Mouse (Mus musculus): ENCODE data around the gene Cldn20. TPM values are rescaled to one million over a fixed set of nuclear protein-coding genes. Genes with fewer than 3 reads are reported as not detected.

The Cldn20 gene
- total RNA-seq, 2 experiments from 2014 or later, result not detected

DNA sequence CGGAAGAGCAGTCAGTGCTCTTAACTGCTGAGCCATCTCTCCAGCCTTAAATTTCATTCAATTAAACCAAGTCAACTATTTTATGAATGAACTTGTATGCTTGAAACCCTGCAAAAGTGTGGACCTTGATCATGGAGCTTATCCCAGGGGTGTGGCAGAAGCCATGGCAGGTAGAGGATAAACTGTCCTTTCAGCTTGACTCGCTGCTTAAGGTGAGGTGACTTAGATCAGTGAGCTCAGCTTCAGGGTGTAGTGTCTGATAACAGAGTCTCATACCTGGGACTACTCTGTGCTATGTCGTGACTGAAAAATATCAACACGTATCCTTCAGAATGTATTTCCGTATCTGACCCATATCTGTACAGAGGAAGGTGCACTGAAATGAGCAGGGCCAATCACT, 12.0 kb upstream of the Cldn20 start:
- no peak for ATAC-seq (replicated peaks; ENCODE audit: low FRiP score, poor library complexity, severe bottlenecking)

DNA sequence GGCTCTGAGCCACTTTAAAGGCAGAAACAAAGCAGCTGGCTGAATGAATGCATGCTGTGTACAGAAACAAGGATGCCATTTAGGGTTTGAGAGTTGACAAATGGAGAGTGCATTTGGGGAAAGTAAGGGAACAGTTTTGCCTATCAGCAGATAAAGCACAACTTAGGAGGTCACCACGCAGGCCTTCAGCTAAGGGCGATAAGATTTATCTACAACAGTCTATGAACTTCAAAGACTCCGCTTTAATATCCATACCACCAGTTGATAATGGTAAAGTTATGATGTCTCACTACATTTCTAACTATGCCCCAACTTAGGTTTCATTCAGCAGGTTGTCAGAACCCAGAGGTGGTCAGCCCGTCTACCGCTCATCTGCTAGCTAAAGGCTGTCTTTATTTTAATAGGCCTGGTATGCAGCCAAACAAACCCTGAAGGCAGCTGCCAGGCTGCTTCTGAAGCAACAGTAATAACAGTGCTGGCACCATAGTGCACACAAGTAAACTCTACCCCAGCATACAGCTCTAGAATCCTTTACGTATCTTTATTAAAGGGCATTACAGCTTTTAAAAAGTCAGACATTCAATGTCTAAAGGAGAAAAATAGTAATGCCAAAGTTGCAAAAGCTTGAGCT, 4.4 kb upstream of the Cldn20 start:
- peak; percentile 39 for ATAC-seq (replicated peaks; ENCODE audit: low FRiP score, poor library complexity, severe bottlenecking)

DNA sequence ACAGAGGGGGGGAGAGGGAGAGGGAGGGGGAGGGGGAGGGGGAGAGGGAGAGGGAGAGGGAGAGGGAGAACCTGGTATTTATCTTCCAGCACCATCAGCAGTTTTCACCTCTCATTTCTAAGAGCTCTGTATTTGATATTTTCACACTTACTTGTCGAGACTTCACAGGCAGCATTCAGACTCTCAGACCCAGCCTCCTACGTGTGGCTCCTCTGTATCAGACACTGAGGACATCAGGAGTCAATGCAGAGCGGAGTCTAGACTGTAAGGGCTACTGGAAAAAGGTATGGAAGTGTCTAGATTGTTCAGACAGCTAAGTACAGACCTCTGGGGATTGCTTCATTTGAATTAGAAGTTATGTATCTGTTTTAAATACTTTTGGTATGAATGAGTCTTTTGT, 2.8 kb upstream of the Cldn20 start:
- ATAC-seq (replicated peaks; ENCODE audit: low FRiP score, poor library complexity, severe bottlenecking), result no peak

DNA sequence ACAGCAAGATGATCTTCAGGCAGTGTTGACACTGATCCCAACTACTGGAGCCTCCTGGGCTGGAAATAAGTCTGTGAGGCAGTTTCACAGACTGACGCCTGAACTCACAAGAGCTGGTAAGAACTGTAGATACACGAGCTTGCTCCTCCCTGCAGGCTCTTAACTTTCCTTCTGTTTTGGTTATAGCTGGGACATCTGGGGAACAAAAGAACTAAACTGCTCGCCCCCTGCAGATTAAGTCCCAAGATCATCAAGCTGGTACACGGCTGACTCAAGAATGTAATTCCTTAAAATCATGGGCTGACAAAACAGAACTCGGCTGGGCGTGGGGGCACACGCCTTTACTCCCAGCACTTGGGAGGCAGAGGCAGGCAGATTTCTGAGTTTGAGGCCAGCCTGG, 1.8 kb upstream of the Cldn20 start:
- no peak for ATAC-seq (replicated peaks; ENCODE audit: low FRiP score, poor library complexity, severe bottlenecking)

DNA sequence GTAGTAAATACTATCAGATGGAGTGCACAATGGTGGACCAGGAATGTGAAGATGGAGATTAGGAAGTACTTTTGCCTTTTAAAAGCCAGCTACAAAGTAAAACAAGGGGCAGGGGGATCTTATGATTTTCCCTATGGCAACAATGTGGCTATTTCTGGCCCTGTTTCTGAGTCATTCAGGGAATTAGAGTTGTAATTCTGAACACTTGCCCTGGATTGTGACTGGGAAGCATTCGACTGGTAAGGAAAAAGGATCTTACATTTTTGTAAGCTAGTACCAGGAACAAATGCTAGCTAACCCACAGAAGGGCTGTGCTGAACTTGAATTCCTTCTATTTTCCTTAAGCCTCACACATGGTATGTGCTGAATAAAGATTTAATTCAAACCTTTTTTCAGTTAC, 713 bp upstream of the Cldn20 start:
- no peak for ATAC-seq (replicated peaks; ENCODE audit: low FRiP score, poor library complexity, severe bottlenecking)

DNA sequence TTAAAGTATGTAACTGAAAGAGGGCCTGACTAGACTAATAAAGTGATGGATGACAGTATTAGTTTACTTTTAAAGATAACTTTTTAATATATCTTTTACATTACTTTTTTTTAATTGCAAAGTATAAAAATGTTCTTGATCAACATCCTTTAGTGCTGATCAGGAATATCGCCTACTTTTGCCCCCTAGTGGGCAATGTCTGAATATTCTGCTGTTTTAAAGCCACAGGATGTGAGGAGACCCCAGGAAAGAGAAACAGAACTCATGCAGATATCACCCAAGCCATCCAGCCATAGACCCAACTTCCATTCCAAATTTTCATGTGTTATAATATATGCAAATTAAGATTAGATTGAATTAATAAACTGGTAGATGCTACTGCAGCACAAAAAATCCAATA, 1.1 kb downstream of the Cldn20 start:
- no peak for ATAC-seq (replicated peaks; ENCODE audit: low FRiP score, poor library complexity, severe bottlenecking)

DNA sequence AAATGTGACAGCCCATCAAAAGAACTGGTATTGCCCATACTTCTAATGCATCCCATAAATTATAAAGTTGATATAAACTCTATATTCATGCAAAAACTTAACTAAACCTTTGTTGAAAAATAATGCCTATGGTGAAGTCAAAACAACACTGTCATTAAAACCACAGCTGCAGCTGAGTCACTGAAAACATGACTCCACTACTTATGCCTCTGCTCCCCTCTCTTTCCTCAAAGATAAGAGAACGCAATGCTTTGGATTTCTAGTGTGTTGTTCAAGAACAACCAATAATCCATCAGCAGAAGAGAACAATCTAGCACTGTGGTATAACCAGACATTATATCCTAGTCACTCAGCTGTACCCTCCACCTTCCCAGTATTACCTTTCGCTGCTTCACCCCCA, 8.0 kb downstream of the Cldn20 start:
- ATAC-seq (replicated peaks; ENCODE audit: low FRiP score, poor library complexity, severe bottlenecking), result no peak

DNA sequence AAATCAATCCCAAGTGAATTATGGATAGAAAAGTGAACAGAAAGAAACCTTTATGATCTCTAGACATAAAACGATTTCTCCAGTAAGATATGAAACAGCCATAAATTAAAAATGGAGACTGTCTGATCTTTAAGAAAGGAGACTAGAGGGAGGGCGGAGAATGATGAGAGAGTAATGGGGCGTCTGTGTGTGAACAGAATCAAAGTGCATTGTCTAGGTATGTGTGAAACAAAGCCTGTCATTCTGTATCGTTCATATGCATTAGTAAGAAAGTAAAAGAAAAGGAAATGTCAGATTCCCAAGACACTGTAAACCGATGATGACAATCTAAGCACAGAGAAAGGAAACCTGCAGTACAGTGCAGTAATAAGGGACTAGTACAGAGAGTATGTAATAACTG, 8.7 kb downstream of the Cldn20 start:
- no peak for ATAC-seq (replicated peaks; ENCODE audit: low FRiP score, poor library complexity, severe bottlenecking)

DNA sequence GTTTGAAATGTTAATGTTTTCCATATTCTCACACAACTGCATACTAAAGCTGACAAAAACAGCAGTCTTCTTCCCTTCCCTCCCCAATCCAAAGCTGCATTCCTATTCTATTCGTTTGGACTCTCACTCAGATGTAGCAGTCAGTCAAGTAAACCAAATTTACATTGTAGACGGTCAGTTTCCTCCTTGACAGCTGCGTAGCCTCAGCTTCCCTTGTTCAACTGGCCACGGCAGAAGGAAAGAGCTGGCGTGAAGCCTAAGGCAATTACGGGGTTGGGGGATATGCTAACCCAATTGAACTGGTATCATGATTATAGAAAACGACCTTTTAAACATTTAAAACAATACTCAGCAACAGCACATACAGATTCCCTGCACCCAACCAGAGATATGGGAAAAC, 15.4 kb downstream of the Cldn20 start:
- ATAC-seq (replicated peaks; ENCODE audit: low FRiP score, poor library complexity, severe bottlenecking), result no peak

DNA sequence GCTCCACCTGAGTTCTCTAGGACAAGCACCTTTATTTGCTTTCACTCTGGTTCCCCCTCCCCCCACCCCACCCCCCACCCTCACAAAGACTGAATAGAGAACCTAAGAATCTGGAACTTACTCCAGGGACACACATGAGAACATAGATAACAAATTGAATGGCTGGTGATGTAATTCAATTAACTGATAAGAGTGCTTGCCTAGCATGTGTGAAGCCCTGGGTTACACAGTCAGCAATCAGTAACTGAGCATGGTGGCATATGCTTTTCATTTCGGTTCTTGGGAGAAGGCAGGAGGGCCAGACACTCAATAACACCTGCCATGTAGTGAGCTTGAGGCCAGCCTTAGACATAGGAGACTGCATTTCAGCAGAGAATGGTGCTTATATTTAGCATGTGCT, 23.9 kb downstream of the Cldn20 start:
- no peak for ATAC-seq (replicated peaks; ENCODE audit: low FRiP score, poor library complexity, severe bottlenecking)

DNA sequence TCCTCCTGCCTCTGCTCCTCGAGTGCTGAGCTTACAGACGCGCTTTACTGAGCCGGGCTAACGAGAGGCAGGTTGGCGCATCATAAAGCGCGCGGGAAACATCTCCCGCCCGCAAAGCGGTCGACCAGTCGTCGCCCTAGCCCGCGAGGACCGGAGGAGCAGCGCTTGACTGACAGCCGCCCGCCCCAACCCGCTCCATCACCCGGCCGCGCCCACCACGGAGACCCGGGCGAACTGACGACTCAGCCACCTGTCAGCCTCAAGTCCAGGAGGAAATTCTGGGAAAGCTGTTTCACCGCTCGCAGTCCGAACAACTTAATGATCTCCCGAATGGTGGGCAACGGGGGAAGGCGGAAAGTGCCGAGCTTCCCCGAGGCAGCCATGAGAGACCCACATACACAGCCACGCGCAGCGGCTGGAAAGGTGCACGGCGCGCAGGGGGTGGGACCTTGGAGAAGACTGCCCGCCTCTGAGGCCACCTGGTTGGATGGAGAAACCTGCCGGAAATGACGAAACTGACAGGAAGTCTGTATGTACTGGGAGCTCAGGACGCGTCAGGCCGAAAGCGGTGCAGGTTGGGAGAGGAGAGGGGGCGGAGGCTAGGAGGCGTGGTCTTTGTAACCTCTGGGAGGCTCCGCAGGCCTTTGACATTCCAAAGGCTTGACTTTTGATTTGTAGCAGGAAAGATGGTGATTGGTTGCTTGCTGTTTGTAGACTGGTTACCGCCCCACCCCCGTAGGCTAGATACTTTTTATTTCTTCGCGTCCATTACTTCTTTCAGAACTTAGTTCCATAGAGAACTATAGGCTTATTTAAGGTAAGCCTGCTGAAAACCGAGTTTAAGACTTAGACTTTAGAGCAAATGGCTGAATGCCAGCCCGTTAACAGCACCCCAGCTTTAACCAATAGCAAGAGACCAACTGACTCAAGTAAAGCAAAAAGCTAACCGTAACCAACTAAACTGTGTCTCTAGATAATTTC, 25.3 kb downstream of the Cldn20 start, which contains the start of gene Tfb1m:
TSS of gene Tfb1m (minus strand) at position 451 of the 981 bp plus-strand sequence.
- peak; percentile 94 for ATAC-seq (replicated peaks; ENCODE audit: low FRiP score, poor library complexity, severe bottlenecking)

DNA sequence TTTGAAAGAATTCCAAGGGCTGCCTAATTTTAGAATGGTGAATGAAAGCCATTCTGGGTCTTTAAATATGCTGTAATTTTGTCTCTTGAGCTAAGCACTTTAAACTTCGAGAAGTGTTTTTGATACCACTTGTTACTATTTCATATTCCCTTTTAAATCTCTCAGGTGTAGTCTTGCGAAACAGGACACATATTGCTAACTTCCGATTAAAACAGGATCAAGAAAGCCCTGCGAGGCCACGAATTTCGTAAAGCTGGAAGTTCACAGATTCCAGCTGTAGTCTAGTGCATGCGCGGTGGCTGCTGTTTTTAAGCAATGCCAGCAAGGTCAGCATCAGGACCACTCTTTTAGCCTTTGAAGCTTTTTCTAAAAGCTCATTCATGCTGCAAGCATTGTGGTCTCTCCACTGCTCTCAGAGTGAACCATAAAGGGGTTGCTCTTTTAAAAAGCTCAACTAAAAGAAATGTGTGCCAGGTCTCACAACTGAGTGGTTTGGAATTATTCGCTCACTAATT, 26.1 kb downstream of the Cldn20 start:
- no peak for ATAC-seq (replicated peaks; ENCODE audit: low FRiP score, poor library complexity, severe bottlenecking)

DNA sequence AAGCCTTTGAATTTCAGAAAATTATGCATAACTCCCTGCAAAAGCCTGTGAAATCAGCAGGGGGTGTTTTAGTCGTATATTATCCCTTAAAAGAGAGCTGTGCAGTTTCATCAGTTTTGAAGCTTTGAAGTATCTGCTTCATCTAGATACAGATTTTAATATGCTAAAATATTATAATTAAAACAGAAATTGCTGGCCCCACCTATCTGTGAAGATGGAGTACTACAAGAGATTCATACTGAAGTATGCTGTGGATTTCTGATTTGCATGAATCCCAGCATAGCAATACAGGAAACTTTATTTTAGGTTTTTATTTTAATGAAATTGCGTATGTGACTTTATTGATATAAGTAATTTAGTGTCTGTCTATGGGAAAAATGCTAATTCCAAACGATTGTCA, 28.2 kb downstream of the Cldn20 start:
- ATAC-seq (replicated peaks; ENCODE audit: low FRiP score, poor library complexity, severe bottlenecking), result no peak

DNA sequence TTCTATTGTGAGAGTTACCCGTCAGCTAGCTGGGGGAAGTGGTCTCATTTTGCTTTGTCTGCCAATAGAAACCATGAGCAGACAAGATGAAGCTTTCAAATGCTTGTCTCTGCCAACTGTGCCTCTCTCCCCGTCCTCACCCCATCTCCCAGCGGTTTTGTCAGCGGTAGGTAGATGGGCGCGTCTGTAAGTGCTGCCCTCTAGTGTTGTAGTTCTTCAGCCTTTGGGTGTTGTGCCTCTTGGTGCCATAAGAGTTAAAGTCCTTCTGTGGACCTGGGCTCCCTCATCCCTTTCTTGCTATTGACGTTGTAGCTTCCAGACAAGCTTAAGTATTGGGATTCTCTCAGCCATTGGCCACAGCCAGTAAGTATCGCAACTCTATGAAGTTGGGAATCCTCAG, 30.1 kb downstream of the Cldn20 start:
- no peak for ATAC-seq (replicated peaks; ENCODE audit: low FRiP score, poor library complexity, severe bottlenecking)

DNA sequence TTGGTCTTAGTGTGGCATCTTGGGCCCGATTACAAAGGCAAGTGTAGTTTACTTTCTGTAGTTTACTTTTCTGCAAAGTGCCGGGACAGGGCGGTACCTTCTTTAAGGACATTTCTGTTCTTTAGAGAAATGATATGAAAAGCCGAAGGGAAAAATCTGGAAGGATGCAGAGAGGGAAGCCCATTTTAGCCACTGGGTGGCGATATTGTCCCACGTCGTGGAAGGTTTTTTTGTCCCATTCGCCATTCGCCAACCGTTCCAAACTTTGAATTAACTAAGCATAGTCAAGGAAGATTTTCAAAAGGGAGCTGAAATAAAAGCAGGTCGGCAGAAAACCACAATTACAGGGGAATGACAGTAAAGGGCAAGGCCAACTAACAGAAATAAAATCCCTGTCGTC, 38.5 kb downstream of the Cldn20 start:
- no peak for ATAC-seq (replicated peaks; ENCODE audit: low FRiP score, poor library complexity, severe bottlenecking)

Other genes with a start within 250 kb of the Cldn20 start
- 3.2 and 3.8 TPM in 2 replicates for gene Tiam2, start 206.0 kb upstream of the Cldn20 start, total RNA-seq (2015; ENCODE audit: low replicate concordance)
- gene Tiam2, start 206.0 kb upstream of the Cldn20 start, total RNA-seq (2017; ENCODE audit: low replicate concordance), result 0.08 and 0.90 TPM in 2 replicates
- 16.2 and 18.4 TPM in 2 replicates for gene Tfb1m, start 25.2 kb downstream of the Cldn20 start, total RNA-seq (2015; ENCODE audit: low replicate concordance)
- 7.6 and 17.2 TPM in 2 replicates for gene Tfb1m, start 25.2 kb downstream of the Cldn20 start, total RNA-seq (2017; ENCODE audit: low replicate concordance)
- not detected in 2 replicates for gene Nox3, start 163.7 kb downstream of the Cldn20 start, total RNA-seq (2015; ENCODE audit: low replicate concordance)
- not detected in 2 replicates for gene Nox3, start 163.7 kb downstream of the Cldn20 start, total RNA-seq (2017; ENCODE audit: low replicate concordance)